In the genomic region with DNA sequence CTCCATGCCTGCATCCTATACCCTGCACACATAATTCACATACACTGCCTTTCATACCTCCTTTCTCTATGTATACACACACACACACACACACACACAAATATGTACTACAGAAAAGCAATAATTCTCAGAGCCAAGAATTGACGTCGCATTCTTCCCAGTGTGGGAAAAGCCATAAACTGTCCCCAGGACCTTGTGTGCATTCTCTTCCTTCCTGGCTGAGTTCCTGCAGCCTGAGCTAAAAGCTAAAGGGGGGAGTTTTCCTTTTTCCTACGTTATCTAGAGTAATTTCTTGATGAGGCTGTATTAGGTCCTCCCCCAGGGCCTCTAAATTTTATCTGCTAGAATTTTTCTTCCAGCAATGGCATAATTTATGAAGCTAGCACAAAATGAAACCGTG, we compare ENCODE assay signal across 12 mouse cellular contexts.
DNase-seq lines count a peak whose midpoint lies in the region; ATAC-seq lines count a peak whose summit lies in the region.
"Had no signal": no experiment of that assay in that cellular context is flagged by ENCODE, and none has a peak within 500 bp of the region (broad histone marks: within the 10 kb centered on the region; RNA-seq: fewer than 3 reads in every experiment).

No protein-coding gene starts in this region.

- no peaks in the 10 kb centered on the region for H3K9me3 ChIP-seq in hindbrain, embryonic 14.5 days (ENCODE audit: control insufficient read depth, low read length)
- H3K9me3 ChIP-seq in hindbrain, embryonic 11.5 days (ENCODE audit: control insufficient read depth, low read length) = no peaks in the 10 kb centered on the region
- H3K9me3 ChIP-seq in forebrain, embryonic 16.5 days (ENCODE audit: control insufficient read depth, low read length) = no peaks in the 10 kb centered on the region
- H3K9me3 ChIP-seq: liver, embryonic 15.5 days had no signal

- no peak overlapping the region for H3K4me3 ChIP-seq in hindbrain, embryonic 14.5 days (replicated peaks; ENCODE audit: low read length)
- no peak overlapping the region for H3K4me3 ChIP-seq in hindbrain, embryonic 11.5 days (ENCODE audit: low read depth, low read length)
- no peak overlapping the region for H3K4me3 ChIP-seq in forebrain, embryonic 16.5 days (replicated peaks; ENCODE audit: low read length)
- H3K4me3 ChIP-seq: liver, embryonic 15.5 days had no signal

- no peak overlapping the region for H3K4me2 ChIP-seq in hindbrain, embryonic 14.5 days (replicated peaks)
- H3K4me2 ChIP-seq in hindbrain, embryonic 11.5 days (replicated peaks; ENCODE audit: low read depth, low read length) = no peak overlapping the region
- no peak overlapping the region for H3K4me2 ChIP-seq in forebrain, embryonic 16.5 days (ENCODE audit: low read length)
- H3K4me2 ChIP-seq: liver, embryonic 15.5 days had no signal

- H3K9ac ChIP-seq in hindbrain, embryonic 14.5 days = no peak overlapping the region
- H3K9ac ChIP-seq in hindbrain, embryonic 11.5 days (ENCODE audit: low read depth, low read length) = no peak overlapping the region
- no peak overlapping the region for H3K9ac ChIP-seq in forebrain, embryonic 16.5 days (replicated peaks; ENCODE audit: low read depth, low read length)
- H3K9ac ChIP-seq: liver, embryonic 15.5 days had no signal

- peaks cover 5% of the 10 kb centered on the region; the same call in 1 of the 2 replicates for H3K4me1 ChIP-seq in hindbrain, embryonic 14.5 days (replicated peaks; ENCODE audit: control insufficient read depth, insufficient read depth, low read length)
- H3K4me1 ChIP-seq in hindbrain, embryonic 11.5 days (replicated peaks; ENCODE audit: control insufficient read depth, insufficient read depth, low read length) = no peaks in the 10 kb centered on the region
- H3K4me1 ChIP-seq in forebrain, embryonic 16.5 days (replicated peaks; ENCODE audit: control insufficient read depth, insufficient read depth, low read length) = peaks cover 10% of the 10 kb centered on the region
- H3K4me1 ChIP-seq: liver, embryonic 15.5 days had no signal

- no peak for DNase-seq in hindbrain, embryonic 14.5 days (ENCODE audit: low spot score)
- DNase-seq in hindbrain, embryonic 11.5 days (ENCODE audit: low spot score) = no peak
- peak; percentile 10 for DNase-seq in testis, postnatal 14 days (ENCODE audit: low spot score)
- no peak for DNase-seq in testis, postnatal 10 days (ENCODE audit: low spot score)
- peak; percentile 31 to 47 for DNase-seq in kidney, postnatal 4 days
- no peak for DNase-seq in layer of hippocampus, adult 8-10 months (ENCODE audit: low spot score in 2 of 2)
- DNase-seq: cerebellum, postnatal 25 days; right cerebral cortex, postnatal 25 days; thymus, adult 2 months had no signal

- no peaks in the 10 kb centered on the region for H3K27me3 ChIP-seq in hindbrain, embryonic 14.5 days (ENCODE audit: control insufficient read depth, insufficient read depth, low read length)
- no peaks in the 10 kb centered on the region for H3K27me3 ChIP-seq in hindbrain, embryonic 11.5 days (ENCODE audit: control insufficient read depth, insufficient read depth, low read length)
- H3K27me3 ChIP-seq in forebrain, embryonic 16.5 days (replicated peaks; ENCODE audit: control insufficient read depth, insufficient read depth, low read length) = no peaks in the 10 kb centered on the region
- H3K27me3 ChIP-seq: liver, embryonic 15.5 days had no signal

- WGBS in hindbrain, embryonic 14.5 days = 63% methylated on average over 4 of the region's 4 CpGs
- 77% methylated on average over 4 of the region's 4 CpGs for WGBS in hindbrain, embryonic 11.5 days
- 71% methylated on average over 4 of the region's 4 CpGs for WGBS in forebrain, embryonic 16.5 days

- H3K36me3 ChIP-seq in hindbrain, embryonic 14.5 days (replicated peaks; ENCODE audit: control insufficient read depth, insufficient read depth) = no peaks in the 10 kb centered on the region
- no peaks in the 10 kb centered on the region for H3K36me3 ChIP-seq in hindbrain, embryonic 11.5 days (ENCODE audit: control insufficient read depth, insufficient read depth, low read length)
- H3K36me3 ChIP-seq in forebrain, embryonic 16.5 days (ENCODE audit: control insufficient read depth, insufficient read depth) = no peaks in the 10 kb centered on the region
- H3K36me3 ChIP-seq: liver, embryonic 15.5 days had no signal

- H3K27ac ChIP-seq in hindbrain, embryonic 14.5 days = no peak overlapping the region
- no peak overlapping the region for H3K27ac ChIP-seq in hindbrain, embryonic 11.5 days (ENCODE audit: low read depth, low read length)
- no peak overlapping the region for H3K27ac ChIP-seq in forebrain, embryonic 16.5 days (ENCODE audit: low read length)
- H3K27ac ChIP-seq: liver, embryonic 15.5 days had no signal

- ATAC-seq in hindbrain, embryonic 14.5 days (ENCODE audit: low FRiP score) = peak; percentile 34; the same call in 1 of the 2 replicates
- ATAC-seq in hindbrain, embryonic 11.5 days (ENCODE audit: low FRiP score) = no peak
- no peak for ATAC-seq in forebrain, embryonic 16.5 days
- ATAC-seq: hindbrain, embryonic 16.5 days had no signal

Comparison
In these comparisons a context has a peak if more than half of its experiments do, and no peak if none do; other contexts are left out.
1. DNase-seq: peak in testis, postnatal 14 days (single experiment) and kidney, postnatal 4 days (2 of 2); none in hindbrain, embryonic 14.5 days (single experiment), hindbrain, embryonic 11.5 days (single experiment), testis, postnatal 10 days (single experiment) and layer of hippocampus, adult 8-10 months (0 of 2).